Mouse (Mus musculus): ENCODE measurements at regions not wholly inside any gene's neighbourhood (a gene's known extent, or its start where the extent isn't known, plus 50 kb on each side); places are given as distances from the start of the nearest gene placed in this dataset.

GRCm38 (mm10) chr14:54185265-54185830 lies 68.6 kb downstream of the Dad1 start:
- DNase-seq (ENCODE audit: low spot score): no peak

GRCm38 (mm10) chr14:54183873-54184272 lies 70.0 kb downstream of the Dad1 start:
- DNase-seq (ENCODE audit: low spot score): no peak

GRCm38 (mm10) chr14:54182838-54183237 lies 71.1 kb downstream of the Dad1 start:
- DNase-seq (ENCODE audit: low spot score): no peak

GRCm38 (mm10) chr14:54181306-54181705 lies 72.6 kb downstream of the Dad1 start:
- no peak for DNase-seq (ENCODE audit: low spot score)

- no peak for DNase-seq (ENCODE audit: low spot score)
Measured at GRCm38 (mm10) chr14:54180754-54181153, 73.2 kb downstream of the Dad1 start.

GRCm38 (mm10) chr14:54180271-54180670 lies 73.6 kb downstream of the Dad1 start:
- DNase-seq (ENCODE audit: low spot score): no peak

GRCm38 (mm10) chr14:54178856-54179255 lies 75.0 kb downstream of the Dad1 start:
- DNase-seq (ENCODE audit: low spot score): no peak

- no peak for DNase-seq (ENCODE audit: low spot score)
Measured at GRCm38 (mm10) chr14:54176469-54176868, 77.4 kb downstream of the Dad1 start.

GRCm38 (mm10) chr14:54175476-54175875 lies 78.4 kb downstream of the Dad1 start:
- DNase-seq (ENCODE audit: low spot score): no peak

GRCm38 (mm10) chr14:54173316-54173715 lies 80.6 kb downstream of the Dad1 start:
- no peak for DNase-seq (ENCODE audit: low spot score)

GRCm38 (mm10) chr14:54169254-54169653 lies 84.7 kb downstream of the Dad1 start:
- DNase-seq (ENCODE audit: low spot score): no peak

GRCm38 (mm10) chr14:54168414-54168931 lies 85.4 kb downstream of the Dad1 start:
- DNase-seq (ENCODE audit: low spot score): no peak

GRCm38 (mm10) chr14:54166057-54166456 lies 87.8 kb downstream of the Dad1 start:
- DNase-seq (ENCODE audit: low spot score): no peak

- no peak for DNase-seq (ENCODE audit: low spot score)
Measured at GRCm38 (mm10) chr14:54164874-54165273, 89.0 kb downstream of the Dad1 start.

GRCm38 (mm10) chr14:54161916-54162315 lies 92.0 kb downstream of the Dad1 start:
- no peak for DNase-seq (ENCODE audit: low spot score)

- no peak for DNase-seq (ENCODE audit: low spot score)
Measured at GRCm38 (mm10) chr14:54161206-54161605, 92.7 kb downstream of the Dad1 start.

GRCm38 (mm10) chr14:54159816-54160215 lies 94.1 kb downstream of the Dad1 start:
- DNase-seq (ENCODE audit: low spot score): no peak

- no peak for DNase-seq (ENCODE audit: low spot score)
Measured at GRCm38 (mm10) chr14:54158214-54158965, 95.5 kb downstream of the Dad1 start.

GRCm38 (mm10) chr14:54156536-54156935 lies 97.4 kb downstream of the Dad1 start:
- DNase-seq (ENCODE audit: low spot score): no peak

GRCm38 (mm10) chr14:54152485-54153235 lies 101.2 kb downstream of the Dad1 start:
- DNase-seq (ENCODE audit: low spot score): peak; percentile 48

GRCm38 (mm10) chr14:54151921-54152320 lies 102.0 kb downstream of the Dad1 start:
- no peak for DNase-seq (ENCODE audit: low spot score)

GRCm38 (mm10) chr14:54151272-54151671 lies 102.6 kb downstream of the Dad1 start:
- DNase-seq (ENCODE audit: low spot score): no peak

- no peak for DNase-seq (ENCODE audit: low spot score)
Measured at GRCm38 (mm10) chr14:54150221-54150620, 103.7 kb downstream of the Dad1 start.

Data from urinary bladder, adult 2 months (tissue).